Mouse (Mus musculus) G1E-ER4 (cell line): Measurements from ENCODE around the gene Alkbh4. TPM values are rescaled to one million over a fixed set of nuclear protein-coding genes. Genes with fewer than 3 reads are reported as not detected.

ENCODE experiments used
- GATA1 ChIP-seq: IDR thresholded peaks from one replicate; pipeline ENCODE4 v1.8.0; 2012; ENCODE audit warnings: low read length, inconsistent platforms
- polyA plus RNA-seq: library from polyadenylated mRNA; stranded (reverse); fragments of >175 nt; gene quantifications from 2 replicates; pipeline ENCODE4 v1.2.3, GENCODE M21; 2012

Alkbh4 gene
- 41.9 and 42.7 TPM in 2 replicates for polyA plus RNA-seq

DNA sequence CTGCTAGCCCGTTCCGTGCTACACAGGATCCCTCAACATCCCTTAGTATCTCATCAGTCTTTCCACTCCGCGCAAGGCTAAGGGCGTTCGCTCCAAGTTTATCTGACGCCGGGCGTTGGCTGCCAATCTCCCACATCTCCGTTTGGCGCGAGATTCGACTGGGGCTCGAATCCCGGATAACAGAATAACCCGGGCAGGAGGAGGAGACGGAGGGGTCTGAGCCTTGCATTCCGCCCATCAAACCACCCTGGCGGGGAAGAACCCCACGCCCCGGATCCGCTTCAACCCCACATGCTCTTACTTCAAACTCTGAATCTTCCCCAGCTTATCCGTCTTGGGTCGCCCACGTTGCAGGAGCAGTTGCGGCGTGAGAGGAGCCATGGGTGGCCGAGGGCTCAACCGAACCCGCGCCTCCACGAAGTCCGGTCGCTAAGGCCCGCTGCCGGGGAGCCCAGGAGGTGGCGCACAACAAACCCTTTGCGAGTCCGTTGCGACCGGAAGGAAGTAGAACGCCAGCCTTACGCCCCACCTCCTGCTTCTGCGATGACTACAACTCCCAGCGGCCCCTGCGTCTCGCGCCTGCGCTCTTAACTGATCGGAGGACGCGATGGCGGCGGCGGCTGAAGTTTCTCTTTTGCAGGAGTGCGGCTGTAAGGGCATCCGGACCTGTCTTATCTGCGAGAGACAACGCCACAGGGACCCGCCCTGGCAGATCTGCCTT is at the start of gene Alkbh4, which contains the start of gene Lrwd1:
Alkbh4 (plus strand) TSS at position 576 of the 721 bp plus-strand sequence.
Lrwd1 (minus strand) TSS at position 504 of the 721 bp plus-strand sequence.
- TF ChIP-seq GATA1 = peak; percentile 44

- no peak for TF ChIP-seq GATA1
Observed at GRCm38 (mm10) chr5:136086290-136086689, 49.7 kb upstream of the Alkbh4 start.

DNA sequence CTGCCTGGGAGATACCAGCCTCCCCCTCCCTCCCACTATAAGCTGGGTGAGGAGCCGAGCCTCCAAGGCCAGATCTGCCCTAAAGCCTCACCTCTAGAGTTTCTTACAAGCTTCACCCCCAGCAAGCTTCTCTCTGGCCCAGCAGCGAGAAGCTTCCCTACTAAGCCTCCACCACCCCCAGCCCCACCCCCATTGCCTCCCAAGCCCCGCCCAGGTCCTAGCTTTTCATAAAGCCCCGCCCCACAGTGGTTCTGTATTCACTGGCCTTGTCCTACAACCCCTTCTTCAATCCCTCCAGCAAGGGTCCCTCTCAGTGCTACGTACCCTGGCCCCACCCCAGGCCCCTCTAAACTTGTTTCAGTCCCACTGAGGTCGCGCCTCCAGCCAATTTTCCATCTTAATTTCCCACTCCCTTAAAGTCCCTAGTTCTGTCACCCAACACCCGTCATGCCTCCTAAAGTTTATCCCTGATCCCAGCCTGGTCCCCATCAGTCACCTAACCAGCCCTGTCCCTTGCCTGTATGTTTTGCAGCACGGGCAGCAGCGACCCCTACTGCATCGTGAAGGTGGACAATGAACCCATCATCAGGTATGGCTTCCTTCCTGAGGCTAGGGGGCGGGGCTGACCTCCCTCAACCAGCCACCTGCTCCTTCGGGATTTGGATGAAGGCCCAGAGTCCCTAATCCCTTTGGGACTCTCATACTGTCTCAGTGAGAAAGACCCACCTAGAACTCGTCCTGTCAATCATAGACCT is 46.9 kb upstream of the Alkbh4 start:
- TF ChIP-seq GATA1 = no peak

GRCm38 (mm10) chr5:136091927-136092326 is 44.0 kb upstream of the Alkbh4 start:
- no peak for TF ChIP-seq GATA1

- TF ChIP-seq GATA1 = no peak
Observed at GRCm38 (mm10) chr5:136094249-136095010, 41.5 kb upstream of the Alkbh4 start.

- no peak for TF ChIP-seq GATA1
Observed at GRCm38 (mm10) chr5:136095089-136095488, 40.9 kb upstream of the Alkbh4 start.

DNA sequence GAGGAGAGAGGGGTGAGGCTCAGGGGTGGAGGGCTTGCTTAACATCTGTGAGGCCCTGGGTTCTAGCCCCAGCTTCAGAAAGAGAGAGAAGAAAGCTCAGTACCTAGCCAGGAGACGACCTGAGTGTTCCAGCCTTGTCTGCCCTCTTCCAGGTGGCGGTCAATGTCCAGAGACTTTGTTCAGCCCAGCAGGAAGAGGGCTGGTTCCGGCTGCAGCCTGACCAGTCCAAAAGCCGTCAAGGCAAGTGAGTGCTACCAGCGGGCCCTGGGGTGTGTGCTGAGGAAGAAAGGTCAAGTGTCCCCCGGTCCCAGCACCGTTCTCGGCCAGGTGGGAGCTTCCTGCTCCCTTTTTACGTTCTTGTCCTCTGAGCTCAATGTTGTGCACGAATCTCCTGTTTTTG is 37.4 kb upstream of the Alkbh4 start:
- TF ChIP-seq GATA1 = no peak

- TF ChIP-seq GATA1 = no peak
Observed at GRCm38 (mm10) chr5:136102099-136102820, 33.7 kb upstream of the Alkbh4 start.

- TF ChIP-seq GATA1 = no peak
Observed at GRCm38 (mm10) chr5:136104511-136104910, 31.4 kb upstream of the Alkbh4 start.

DNA sequence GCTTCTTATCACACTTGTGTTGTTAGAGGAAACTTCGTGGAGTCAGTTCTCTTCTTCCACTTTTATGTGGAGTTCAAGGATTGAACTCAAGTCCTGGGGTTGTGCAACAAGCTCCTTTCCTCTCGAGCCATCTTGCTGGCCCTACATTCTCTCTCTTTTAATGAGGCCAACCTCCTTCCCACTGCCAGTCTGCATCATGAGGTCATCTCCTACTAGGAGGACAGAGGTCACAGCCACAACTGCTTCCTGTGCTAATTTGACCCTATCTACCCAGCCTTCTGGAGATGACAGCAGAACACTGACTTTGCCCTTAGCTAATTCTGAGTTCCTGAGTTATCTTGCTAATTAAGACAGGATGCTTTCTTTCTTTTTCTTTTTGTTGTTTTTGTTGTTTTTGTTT is 27.5 kb upstream of the Alkbh4 start:
- TF ChIP-seq GATA1 = no peak

- TF ChIP-seq GATA1 = no peak
Observed at GRCm38 (mm10) chr5:136109042-136109441, 26.9 kb upstream of the Alkbh4 start.

GRCm38 (mm10) chr5:136115891-136116783 is 19.8 kb upstream of the Alkbh4 start, which contains the start of gene Polr2j:
Gene Polr2j, plus strand, starts transcription at chr5:136116631.
- TF ChIP-seq GATA1 = no peak

DNA sequence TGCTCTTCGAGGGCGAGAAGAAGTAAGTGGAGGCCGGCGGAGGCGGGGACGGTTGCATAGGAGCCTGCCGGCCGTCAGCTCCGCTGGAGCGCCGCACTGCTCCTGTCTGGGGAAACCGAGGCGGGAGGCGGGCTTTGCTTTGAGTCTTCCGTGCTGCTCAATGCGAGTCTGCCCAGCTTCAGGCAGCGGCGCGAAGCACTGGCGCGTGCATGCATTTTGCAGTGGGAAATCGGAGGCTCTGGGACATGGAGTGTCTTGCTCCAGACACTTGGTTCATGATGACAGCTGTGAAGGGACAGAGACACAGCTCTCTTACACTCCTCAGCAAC is 19.2 kb upstream of the Alkbh4 start:
- no peak for TF ChIP-seq GATA1

GRCm38 (mm10) chr5:136122165-136122564 is 13.8 kb upstream of the Alkbh4 start:
- TF ChIP-seq GATA1 = no peak
